Mouse (Mus musculus) thymus, adult 18-20 months (tissue): ENCODE measurements at regions not wholly inside any gene's neighbourhood (a gene's known extent, or its start where the extent isn't known, plus 50 kb on each side); places are given as distances from the start of the nearest gene placed in this dataset.

Experiments
- DNase-seq, 2 experiments: peaks; one replicate each; pipeline ENCODE4 v3.0.0; 2022; ENCODE audit warnings: mixed read lengths in 2 of 2

DNA sequence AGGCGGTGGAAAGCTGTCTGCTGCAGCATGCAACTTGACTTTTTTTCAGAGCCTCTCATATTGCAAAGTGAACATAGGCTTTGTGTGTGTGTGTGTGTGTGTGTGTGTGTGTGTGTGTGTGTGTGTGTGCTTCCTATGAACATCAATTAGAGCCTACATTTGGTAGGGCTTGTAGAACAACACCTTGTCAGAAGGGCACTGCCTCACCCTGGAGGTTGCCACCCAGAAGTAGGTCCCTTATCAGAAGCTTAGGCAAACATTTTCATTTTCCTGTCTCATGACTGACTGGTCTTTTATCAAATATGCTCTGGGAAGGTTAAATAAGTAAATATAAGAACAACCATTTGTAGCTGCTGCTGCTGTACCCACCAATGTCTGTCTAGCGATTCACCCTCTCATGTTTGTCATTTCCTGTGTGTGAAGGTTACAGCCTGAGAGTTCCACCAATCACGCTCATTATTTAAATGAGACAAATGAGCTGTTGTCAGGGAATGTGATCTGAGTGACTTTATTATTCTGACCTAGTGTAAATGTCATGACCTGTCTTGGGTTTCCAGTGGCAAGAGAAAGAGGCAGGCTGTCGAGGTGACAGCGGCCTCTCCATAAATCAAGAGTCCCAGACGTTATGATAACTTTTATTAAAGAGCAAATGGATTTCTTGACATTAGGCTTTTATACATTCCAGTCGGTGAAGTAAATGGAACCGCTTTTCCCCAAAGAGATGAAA lies 310.1 kb downstream of the Irx1 start:
- no peak for DNase-seq

GRCm38 (mm10) chr13:71649876-71650275 lies 313.6 kb downstream of the Irx1 start:
- no peak for DNase-seq

GRCm38 (mm10) chr13:71649031-71649430 lies 314.5 kb downstream of the Irx1 start:
- no peak for DNase-seq

DNA sequence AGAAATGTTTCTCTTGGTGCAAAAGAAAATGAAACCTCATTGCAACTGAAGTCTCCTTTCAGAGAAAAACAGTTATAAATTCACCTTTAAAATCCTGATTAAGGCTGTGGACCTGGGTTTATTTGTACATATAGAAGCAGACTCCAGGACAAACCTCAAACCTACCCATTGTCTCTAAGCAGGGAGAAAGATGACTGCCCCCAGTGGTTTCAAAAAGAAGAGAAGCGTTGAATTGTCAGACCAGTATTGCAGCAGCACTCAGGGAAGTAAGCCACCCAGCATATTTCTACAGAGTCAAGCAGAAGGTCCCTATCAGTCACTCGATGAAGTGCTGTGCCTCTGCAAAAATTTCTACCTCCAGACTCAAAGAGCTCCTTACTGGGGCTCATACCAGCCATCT lies 332.1 kb downstream of the Irx1 start:
- DNase-seq = no peak

DNA sequence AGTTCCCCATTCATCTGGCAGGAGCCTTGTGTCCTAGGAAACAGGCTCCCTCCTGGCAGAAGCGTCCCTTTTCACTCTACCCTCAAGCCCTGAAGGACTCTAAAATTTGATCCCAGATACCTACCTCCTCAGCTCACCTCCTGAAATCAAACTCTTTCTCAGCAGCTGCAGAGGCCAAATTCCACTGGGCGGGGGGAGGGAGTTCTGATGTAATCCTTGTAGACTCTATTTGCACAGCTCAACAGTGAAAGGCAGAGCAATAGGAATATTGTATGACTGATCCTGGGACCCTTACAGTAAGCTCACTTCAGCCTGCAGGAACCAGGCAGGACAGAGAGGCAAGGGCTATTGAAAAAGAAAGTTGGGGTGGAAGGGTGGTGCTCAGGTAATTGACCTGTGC lies 346.3 kb downstream of the Irx1 start:
- DNase-seq = no peak

DNA sequence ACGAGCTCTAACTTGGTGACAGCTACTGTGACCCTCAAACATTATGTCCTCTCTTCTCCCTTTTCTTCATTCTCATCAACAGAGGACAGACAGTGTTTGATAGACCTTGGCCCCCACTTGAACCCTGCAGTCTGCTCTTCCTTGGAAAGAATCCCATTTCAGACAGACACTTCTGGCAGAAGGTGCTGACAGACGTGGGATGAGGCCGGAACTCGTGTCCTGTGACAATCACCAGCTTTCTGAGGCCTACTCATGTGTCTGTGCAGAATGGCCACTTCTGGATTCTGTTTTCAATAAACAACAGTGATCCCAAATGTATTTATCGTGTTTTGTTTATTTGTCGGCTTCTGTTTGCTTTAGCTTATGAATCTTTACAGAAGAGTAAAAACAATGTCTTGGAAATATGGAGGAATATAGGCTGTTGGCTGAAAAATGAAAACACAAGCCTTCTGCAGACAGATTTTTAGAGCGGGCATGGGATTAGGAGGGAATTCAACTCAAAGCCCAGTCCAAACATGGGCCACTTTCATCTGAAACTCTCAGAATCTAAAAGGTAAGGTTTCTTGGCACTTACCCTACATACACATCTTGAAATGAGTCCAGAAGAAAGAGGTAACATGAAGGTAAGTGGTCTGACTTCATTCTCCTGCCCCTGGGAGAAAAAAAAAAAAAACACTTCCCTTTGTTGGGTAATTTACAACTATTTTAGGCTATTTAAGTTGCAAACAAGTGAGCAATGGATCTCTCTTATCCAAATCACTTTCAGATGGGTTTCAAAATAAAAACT lies 350.9 kb downstream of the Irx1 start:
- DNase-seq = no peak

- DNase-seq = no peak
Measured at GRCm38 (mm10) chr13:71582486-71582885, 381.0 kb downstream of the Irx1 start.

DNA sequence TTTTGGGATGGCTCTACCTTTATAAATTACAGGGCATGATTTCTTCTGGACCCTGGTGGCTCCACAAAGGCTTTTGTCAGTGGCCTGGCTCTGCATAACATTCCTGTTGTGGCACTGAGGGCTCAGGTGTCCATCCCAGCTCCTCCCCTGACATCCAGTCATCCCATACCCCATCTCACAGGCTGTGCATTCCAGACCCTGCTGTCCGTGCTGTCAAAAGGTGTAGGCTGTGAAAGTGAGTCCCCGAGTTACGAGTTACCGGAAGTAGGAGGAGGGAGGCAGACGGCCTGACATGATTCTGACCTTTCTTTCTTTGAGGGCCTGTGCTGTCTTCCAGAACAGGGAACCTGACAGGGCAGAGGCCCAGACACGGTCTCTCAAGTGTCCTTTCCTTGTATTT lies 397.6 kb downstream of the Irx1 start:
- no peak for DNase-seq

GRCm38 (mm10) chr13:71565388-71565787 lies 398.1 kb downstream of the Irx1 start:
- no peak for DNase-seq

- no peak for DNase-seq
Measured at GRCm38 (mm10) chr13:71558477-71559215, 404.9 kb downstream of the Irx1 start.

DNA sequence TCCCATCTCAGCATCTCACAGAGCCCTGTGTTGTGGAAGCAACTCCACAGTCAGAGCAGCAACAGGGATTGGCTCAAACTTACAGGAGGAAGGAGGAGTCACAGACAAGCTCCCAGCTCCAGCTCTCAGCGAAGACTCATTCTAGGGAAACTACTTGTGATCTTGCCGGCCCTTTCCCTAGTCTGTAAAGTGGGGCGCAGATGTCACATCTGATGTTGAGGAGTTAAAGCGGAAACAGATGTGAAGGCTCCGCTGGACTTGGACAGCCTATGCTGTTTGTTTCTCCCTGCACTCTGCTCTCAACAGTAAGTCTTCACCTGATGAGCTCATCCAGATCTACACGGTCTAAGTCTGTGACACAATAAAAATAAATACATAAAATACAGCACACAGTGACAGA lies 408.1 kb downstream of the Irx1 start:
- no peak for DNase-seq

GRCm38 (mm10) chr13:71550109-71550508 lies 413.4 kb downstream of the Irx1 start:
- DNase-seq = no peak

- DNase-seq = no peak
Measured at GRCm38 (mm10) chr13:71549206-71549831, 414.2 kb downstream of the Irx1 start.

DNA sequence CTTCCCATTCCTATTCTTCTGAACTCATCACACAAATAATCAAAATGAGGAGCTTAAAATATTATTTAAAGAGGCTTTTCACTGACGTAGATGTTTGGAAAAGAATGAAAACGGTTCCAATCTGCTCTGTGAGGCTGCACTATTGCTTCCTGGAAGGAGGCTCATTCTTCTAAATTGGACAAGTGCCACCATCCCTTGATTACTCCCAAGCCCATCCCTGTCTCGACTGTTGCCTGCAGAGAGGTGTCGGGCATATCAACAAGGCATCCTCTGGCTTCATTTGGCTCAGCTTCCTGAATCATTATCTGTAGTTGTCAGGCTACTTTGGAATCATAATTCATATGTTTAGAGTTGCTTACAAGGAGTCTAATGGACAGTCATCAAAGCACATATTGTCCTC lies 425.3 kb downstream of the Irx1 start:
- no peak for DNase-seq

GRCm38 (mm10) chr13:71532796-71533351 lies 430.6 kb downstream of the Irx1 start:
- DNase-seq = no peak

DNA sequence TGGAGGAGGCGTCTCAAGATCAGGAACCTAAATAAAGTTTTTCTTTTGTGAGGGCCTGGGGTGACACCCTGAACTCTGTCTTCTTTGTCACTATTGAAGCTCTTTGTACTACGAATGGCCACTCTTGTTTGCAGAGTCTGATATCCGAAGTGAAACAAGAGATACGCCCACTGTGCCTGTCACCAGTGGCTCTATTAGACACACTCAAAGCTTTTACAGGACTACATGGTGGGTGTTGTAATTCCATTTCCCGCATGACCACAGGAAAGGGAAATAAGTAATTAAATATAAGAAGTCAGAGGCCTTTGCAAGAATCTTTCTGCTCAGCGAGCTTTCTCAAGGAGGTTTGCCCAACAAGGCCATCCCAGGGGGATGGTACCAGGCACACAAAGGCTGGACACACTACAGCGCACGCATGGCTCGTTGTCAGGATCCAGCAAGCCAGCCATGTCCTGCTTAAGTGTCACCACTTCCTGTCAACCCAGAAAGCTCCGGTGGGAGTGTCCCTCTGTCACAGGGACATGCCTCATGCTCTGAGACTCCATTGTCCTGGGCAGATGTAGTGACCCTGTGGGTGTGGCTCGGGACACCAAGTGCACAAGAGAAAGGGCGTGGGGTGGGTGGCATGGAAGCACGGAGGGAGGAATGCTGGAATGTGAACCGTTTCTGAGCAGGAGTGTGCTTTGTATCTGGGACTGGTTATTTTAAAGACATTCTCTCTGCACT lies 434.0 kb downstream of the Irx1 start:
- no peak for DNase-seq

GRCm38 (mm10) chr13:71517776-71518175 lies 445.7 kb downstream of the Irx1 start:
- DNase-seq = no peak

GRCm38 (mm10) chr13:71513204-71513603 lies 450.3 kb downstream of the Irx1 start:
- DNase-seq = no peak

DNA sequence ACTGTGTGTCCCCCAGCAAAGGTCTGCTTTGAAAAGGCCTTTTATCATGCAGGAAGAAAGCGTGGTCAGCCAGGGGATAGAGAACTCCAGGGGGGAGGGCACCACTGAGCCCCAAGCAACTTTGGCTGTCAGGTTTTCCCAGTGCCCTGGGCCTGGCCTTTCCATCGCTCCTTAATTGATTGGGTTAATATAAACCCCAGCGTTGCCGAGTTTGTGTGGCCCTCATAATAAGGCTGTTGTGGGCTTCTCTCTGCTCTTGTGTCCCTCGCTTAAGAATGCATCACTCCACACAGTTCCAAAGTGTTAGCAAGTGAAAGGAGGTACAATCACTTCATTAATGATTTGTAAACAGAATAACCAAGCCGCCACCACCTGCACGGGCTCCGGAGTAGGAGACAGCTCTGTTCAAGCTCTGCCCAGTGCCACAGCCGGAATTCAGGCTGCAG lies 455.5 kb downstream of the Irx1 start:
- DNase-seq = no peak

GRCm38 (mm10) chr13:71507421-71507931 lies 456.0 kb downstream of the Irx1 start:
- no peak for DNase-seq

- no peak for DNase-seq
Measured at GRCm38 (mm10) chr13:71506777-71507176, 456.7 kb downstream of the Irx1 start.

GRCm38 (mm10) chr13:71489773-71490172 lies 473.8 kb downstream of the Irx1 start:
- DNase-seq = no peak
